Mouse (Mus musculus): ENCODE measurements around the gene Trpm3.

Gene Trpm3

DNA sequence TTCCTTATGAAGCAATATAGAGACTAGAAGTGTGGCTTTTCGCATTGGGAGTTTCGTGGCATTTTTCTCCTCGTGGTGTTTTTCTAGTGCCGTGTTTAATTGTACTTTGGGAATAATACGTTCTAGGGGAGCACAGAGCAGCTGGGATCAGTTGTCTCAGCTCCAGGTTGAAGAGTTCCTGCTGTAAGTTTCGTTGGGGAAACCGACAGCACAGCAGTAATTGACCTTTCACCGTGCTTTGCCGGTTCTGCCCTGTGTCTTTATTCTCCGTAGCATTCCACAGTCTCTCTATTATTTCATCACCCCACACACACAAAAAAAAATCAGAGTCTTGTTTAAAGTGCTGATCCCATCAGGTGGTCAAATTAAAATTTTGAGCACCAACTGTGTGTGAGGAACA, 496.8 kb downstream of the Trpm3 start:
- no peak for DNase-seq (ENCODE audit: low spot score in 2 of 2)

DNA sequence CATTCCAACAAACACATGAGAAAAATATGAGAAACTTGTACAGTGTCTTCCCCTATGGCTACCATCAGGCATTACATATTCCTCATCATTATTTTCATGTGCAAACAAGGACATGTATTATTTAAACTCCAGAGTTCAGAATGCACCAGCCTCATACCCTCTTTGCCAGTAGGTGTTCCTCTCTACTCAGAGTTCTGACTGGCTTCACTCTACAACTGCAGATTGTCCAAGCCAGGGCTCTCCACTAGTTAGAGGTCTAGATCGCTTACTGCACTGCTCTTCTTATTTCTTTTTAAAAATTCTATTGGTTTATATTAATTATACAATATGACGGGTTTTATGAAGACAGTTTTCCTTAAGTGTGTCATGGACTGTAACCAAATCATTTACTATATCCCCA, 498.9 kb downstream of the Trpm3 start:
- no peak for DNase-seq (ENCODE audit: low spot score in 2 of 2)

DNA sequence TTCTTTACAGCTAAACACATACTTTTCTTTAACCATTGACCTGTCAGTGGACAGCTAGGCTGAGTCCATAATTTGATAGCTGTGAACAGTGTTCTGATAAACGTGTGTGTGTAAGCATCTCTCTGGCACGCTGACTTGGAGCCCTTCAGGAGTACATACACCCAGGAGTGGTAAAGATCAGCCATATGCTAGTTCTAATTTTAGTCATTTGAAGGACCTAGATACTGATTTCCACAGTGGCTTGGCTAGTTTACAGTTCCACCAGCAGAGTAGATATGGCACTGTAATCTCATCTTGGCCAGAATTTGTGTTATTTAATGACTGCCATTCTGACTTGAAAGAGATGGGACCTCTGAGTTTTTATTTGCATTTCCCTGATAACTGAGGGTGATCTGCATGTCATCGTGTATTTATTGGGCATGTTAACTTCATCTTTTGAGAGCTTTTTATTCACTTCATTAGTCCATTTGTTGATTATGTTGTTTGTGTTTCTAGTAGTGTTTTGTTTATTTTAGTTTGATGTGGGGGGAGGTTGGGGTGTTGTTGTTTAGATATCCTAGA, 499.6 kb downstream of the Trpm3 start:
- DNase-seq (ENCODE audit: low spot score in 2 of 2), result no peak

- DNase-seq (ENCODE audit: low spot score in 2 of 2), result no peak
Measured at GRCm38 (mm10) chr19:22642124-22642523, 503.3 kb downstream of the Trpm3 start.

DNA sequence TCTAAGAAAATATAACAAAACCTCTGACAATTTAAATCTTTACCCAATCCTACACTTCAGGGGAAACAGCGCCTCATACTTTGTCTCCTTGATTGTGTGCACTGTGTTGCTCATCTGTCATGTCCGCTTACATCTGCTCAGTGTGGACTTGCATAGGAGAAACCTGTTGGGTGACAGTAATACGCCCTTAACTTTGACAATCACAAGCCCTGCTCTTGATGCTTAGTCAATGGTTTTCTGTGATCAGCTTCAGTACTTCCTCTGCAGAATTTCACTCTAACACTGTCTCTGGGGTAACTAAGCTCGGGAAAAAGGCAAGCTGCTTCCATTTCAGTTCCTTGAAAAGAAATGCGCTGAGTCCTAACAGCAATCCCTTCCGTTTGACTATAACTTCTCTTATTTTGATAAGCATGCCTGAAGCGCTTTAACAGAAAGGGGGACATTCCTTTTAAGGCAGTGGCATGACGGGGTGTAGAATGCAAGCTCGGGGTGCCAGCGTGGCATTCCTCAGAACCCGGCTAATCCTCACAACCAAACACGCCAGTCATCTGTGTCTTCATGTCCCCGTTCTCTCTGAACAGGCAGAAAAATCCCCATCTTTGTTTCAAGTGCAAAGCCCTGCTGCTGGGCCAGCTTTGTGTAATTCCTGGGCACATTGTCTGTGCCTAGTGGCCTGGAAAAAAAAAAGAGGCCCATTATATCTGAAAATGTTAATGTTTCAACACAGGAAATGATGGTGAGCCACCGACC, 517.8 kb downstream of the Trpm3 start:
- DNase-seq (ENCODE audit: low spot score in 2 of 2), result peak; percentile 13 to 23

DNA sequence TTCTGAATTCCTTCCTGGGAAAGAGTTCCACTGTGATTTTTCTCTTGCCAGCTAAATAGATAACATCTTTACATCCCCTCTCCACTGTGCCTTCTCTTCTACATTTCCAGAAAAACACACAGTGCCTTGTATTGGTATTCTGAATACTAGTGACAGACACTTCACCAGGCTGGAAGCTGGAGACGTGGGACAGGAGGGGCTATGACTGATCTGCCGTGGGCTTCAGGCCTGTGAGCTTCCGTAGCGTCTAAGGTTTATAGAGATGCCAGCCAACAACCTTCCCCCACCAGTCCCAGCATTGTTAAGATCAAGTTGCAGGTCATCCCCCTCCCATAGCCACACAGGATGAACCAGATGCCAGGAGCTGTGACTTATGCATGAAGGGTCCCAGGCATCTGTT, 518.4 kb downstream of the Trpm3 start:
- no peak for DNase-seq (ENCODE audit: low spot score in 2 of 2)

DNA sequence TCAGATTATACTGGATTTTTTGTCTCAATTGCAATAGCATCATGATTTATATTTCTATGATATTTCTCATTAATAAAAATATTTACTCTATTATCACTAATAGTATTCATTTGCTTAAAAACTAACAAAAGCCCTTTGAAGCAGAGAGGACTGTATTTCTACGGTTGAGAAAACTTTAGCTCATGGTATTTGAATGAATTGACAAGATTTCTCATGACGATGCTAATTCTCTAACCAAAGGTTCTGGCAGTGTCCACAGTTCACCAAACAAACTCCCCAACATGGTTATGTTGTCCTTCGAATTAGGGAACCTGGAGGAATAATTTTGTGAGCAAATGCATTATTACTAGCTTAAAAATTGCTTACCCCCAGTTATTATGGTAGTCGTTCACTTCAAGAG, 526.6 kb downstream of the Trpm3 start:
- no peak for DNase-seq (ENCODE audit: low spot score in 2 of 2)

DNA sequence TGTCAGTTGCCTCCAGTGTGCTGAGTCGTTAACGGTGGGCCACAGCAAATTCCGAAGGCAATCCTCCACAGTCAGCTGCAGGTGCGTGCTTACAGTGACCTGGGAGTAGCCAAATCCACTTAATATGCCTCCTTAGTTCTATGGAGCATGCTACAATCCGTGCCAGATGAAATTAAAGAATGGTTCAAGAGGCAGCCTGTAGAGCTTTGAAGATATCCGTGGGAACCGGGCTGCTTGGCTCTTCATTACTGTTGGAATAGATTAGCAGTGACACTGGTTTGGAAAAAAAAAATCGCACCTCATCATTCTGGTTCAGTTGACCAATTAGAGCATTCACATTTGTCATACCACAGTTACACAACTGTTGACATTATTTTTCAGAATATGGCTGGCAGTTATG, 531.4 kb downstream of the Trpm3 start:
- DNase-seq (ENCODE audit: low spot score in 2 of 2), result no peak

GRCm38 (mm10) chr19:22672892-22673291, 534.0 kb downstream of the Trpm3 start:
- no peak for DNase-seq (ENCODE audit: low spot score in 2 of 2)

DNA sequence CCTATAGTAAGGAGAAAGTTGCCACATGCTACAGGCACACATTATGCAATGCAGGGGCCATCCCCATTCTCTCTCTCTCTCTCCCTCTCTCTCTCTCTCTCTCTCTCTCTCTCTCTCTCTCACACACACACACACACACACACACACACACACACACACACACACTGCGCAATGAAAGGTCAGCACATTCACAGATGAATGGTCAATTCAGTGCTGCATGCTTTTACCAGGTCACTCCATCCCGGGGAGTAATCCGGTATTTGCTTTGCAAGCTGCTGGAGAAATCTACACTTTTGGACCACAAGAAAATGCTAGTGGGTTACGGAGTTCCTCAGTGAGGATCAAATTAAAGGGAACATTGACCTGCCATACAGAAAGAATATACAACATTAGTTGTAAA, 537.4 kb downstream of the Trpm3 start:
- no peak for DNase-seq (ENCODE audit: low spot score in 2 of 2)

GRCm38 (mm10) chr19:22682238-22682637, 543.4 kb downstream of the Trpm3 start:
- no peak for DNase-seq (ENCODE audit: low spot score in 2 of 2)

DNA sequence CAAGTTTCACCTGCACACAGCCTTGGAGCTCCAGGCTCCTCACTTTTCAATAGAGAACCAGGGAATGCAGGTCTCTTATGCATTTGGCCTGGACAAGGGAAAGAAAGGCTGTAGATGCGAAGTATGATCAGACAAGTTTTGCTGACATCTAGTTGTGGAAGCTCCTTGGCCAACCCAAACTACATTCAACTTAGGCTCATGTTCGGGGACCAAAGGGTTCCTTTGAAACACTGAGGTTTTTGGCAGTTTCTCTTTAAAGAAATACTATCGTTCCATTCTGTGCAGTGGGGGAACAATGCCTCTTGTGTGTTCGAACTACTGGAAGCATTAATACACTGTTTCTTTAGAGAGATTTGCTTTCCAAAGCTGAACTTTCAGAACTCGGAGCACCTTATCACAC, 553.1 kb downstream of the Trpm3 start:
- DNase-seq (ENCODE audit: low spot score in 2 of 2), result no peak

GRCm38 (mm10) chr19:22692553-22692952, 553.7 kb downstream of the Trpm3 start:
- no peak for DNase-seq (ENCODE audit: low spot score in 2 of 2)

GRCm38 (mm10) chr19:22692956-22693355, 554.1 kb downstream of the Trpm3 start:
- no peak for DNase-seq (ENCODE audit: low spot score in 2 of 2)

DNA sequence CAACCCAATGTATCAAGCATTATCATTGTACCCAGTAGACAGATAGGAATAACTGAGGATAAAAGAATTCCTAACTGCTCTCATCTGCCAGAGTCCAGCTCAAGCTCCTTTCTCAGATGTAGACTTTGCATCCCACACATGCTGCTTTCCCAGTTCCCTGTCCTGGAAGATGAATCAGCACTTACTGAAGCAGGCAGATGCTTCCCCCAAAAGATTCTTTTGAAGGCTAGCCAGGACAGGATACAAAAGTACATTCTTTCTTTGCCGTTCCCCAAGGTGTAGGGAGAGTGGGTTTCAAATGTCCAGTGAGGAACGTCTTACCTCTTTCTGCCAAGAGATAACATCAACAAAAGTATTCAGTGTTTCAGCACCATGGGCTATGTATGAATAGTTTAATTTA, 556.6 kb downstream of the Trpm3 start:
- peak; percentile 25 to 41 for DNase-seq (ENCODE audit: low spot score in 2 of 2)

- DNase-seq (ENCODE audit: low spot score in 2 of 2), result no peak
Measured at GRCm38 (mm10) chr19:22698737-22699136, 559.9 kb downstream of the Trpm3 start.

DNA sequence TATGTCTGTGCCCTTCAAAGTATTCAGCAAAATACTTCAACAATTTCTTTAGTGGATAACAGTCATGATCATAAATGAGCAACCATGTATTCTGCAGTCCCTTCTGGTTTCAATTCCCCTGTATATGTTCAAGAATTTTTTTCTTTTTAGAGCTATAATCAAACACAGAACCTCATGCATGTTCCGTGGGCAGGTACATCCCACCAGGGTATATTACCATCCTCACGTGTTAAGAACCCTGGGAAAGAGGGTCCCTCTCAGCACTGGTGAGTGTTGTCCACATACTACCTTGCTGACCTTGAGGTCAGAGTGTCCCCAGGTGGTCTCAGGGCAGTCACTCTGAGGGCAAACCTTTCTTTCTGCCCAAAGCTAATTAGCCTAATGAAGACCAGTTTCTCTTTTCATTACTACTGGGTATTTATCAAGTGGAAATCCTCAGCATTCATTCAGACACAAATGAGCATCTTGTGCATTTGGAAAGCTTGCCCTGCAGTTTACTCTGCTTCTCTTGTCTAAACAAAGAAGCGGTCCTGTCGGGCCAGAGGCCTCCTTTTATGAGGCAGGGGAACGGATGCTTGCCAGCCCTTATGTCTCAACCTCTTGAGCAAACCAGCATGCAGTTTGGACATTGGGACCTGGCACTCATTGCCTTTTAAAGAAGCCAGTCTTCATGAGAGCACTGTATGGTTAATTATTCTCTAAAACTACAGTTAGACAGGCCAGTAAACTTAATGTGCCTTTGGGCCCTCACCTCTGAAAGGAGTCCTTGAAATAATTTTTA, 562.2 kb downstream of the Trpm3 start:
- DNase-seq (ENCODE audit: low spot score in 2 of 2), result no peak

DNA sequence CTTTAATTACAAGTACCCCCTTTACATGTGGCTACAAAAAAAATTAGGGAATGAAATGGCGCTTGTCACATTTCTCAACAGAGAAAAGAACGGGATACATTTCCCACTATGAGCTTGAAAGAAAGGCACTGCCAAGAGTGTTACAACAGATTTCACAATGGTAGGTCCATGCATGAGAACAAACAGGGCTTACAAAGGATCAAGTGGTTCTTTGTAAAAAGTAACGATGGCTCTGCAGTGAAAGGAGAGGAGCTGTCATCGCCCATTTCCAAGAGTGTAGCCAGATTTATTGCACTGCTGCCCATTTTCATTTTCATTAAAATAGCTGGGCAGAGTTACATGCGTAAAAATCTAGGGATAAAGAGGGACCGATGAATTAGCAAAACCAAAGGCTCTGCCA, 565.0 kb downstream of the Trpm3 start:
- DNase-seq (ENCODE audit: low spot score in 2 of 2), result no peak

GRCm38 (mm10) chr19:22705414-22705813, 566.6 kb downstream of the Trpm3 start:
- DNase-seq (ENCODE audit: low spot score in 2 of 2), result no peak

DNA sequence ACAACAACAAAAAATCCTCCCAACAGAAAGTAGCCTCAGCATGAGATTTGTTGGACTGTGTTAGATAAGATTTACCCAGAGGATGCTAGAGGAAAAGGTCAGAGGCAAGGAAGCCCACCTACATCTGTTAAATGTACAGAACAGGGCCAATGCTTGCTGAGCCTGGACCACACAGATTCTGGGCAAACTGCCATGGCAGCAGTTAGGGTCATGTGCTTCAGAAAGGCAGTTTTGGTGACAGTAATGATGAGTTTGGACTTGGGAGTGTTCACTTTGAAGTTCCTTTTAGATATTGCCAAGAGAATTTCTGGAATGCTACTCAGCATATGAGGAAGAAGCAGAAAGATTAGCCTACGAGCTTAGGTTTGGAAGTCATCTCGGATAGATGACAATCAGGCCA, 580.2 kb downstream of the Trpm3 start:
- no peak for DNase-seq (ENCODE audit: low spot score in 2 of 2)

DNA sequence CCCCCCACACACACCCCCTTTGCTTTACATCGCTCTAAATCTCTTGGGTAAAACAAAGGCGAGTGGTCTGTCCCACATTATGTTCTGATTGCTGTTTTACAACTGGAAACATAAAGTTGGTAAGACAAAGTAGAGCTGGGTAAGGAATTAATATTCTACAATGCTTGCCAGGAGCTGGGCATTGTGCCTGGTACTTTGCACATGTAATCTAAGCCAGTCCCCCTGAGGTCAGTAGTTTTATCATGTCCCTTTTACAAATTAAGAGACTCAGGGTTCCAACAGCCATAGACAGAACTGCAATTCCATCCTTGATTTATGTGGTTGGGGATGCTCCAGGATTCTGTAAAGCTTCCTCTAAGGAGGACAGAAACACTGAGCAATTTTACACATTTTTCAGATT, 591.0 kb downstream of the Trpm3 start:
- no peak for DNase-seq (ENCODE audit: low spot score in 2 of 2)

DNA sequence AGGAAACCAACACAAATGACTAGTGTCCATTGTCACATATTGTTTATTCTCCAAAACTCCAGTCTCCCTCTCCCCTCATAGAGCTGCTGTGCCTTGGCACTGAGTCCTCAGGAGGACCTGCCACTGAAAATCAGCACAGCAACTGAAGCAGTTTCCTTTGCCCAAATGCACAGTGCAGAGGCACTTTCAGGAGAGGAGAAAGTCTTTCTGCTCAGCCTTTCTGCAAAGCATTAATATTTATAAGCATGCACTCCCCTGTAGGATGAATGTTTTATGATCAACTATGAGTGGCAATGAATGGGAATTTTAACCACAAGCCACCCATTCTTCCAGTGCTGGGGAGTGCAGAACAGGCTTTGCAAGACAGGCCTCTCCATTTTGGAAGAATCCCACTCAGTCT, 592.1 kb downstream of the Trpm3 start:
- DNase-seq (ENCODE audit: low spot score in 2 of 2), result no peak

- no peak for DNase-seq (ENCODE audit: low spot score in 2 of 2)
Measured at GRCm38 (mm10) chr19:22736870-22737269, 598.0 kb downstream of the Trpm3 start.
